Mouse (Mus musculus) liver, adult 2 months (tissue): ENCODE data around the gene Miga2. TPM values are rescaled to one million over a fixed set of nuclear protein-coding genes. Genes with fewer than 3 reads are reported as not detected.

Experiments
- DNase-seq: peaks from one replicate; pipeline ENCODE4 v3.0.0-alpha.2; 2011; ENCODE audit warnings: low read depth, low spot score; ENCODE audit errors: extremely low read depth
- H3K27ac ChIP-seq: fragments of 200-500 bp; replicated peaks from 2 replicates; pipeline ENCODE4 v1.5.1; 2012; ENCODE audit warnings: low read depth, mild to moderate bottlenecking, control low read depth, inconsistent platforms, low read length; ENCODE audit not compliant: insufficient read depth
- H3K27me3 ChIP-seq: fragments of 200-500 bp; 2 replicates; pipeline ENCODE4 v1.6.1; 2012; ENCODE audit warnings: mild to moderate bottlenecking, moderate library complexity, low read length, inconsistent platforms; ENCODE audit not compliant: control insufficient read depth, insufficient read depth
- H3K36me3 ChIP-seq: fragments of 200-500 bp; 2 replicates; pipeline ENCODE4 v1.6.1; 2012; ENCODE audit warnings: low read length, inconsistent platforms; ENCODE audit not compliant: control insufficient read depth, insufficient read depth
- H3K4me1 ChIP-seq: fragments of 200-500 bp; 2 replicates; pipeline ENCODE4 v1.6.1; 2011; ENCODE audit warnings: low read length; ENCODE audit not compliant: control insufficient read depth, insufficient read depth
- H3K4me3 ChIP-seq: fragments of 200-500 bp; 2 replicates; pipeline ENCODE4 v1.5.1; 2011; ENCODE audit warnings: low read depth, mild to moderate bottlenecking, control low read depth, low read length, moderate library complexity; ENCODE audit not compliant: insufficient read depth
- H3K79me2 ChIP-seq: fragments of 200-500 bp; 2 replicates; pipeline ENCODE4 v1.6.1; 2012; ENCODE audit warnings: inconsistent platforms, mild to moderate bottlenecking, low read length, moderate library complexity; ENCODE audit not compliant: control insufficient read depth, insufficient read depth
- H3K9ac ChIP-seq: fragments of 200-500 bp; 2 replicates; pipeline ENCODE4 v1.6.1; 2012; ENCODE audit warnings: low read depth, mild to moderate bottlenecking, control low read depth, inconsistent platforms, low read length
- CTCF ChIP-seq: fragments of 200-500 bp; IDR thresholded peaks from 2 replicates; pipeline ENCODE4 v1.5.1; 2011; ENCODE audit warnings: low read depth, low read length, control low read depth
- POLR2A ChIP-seq: fragments of 200-500 bp; IDR thresholded peaks from 2 replicates; pipeline ENCODE4 v1.6.1; 2011; ENCODE audit warnings: low read length, control low read depth; ENCODE audit not compliant: insufficient read depth; ENCODE audit errors: extremely low read depth
- WGBS: fragments of 180-500 bp; shearing (Covaris S2); methylation state at CpG from one replicate; pipeline ENCODE4 v1.1.7; 2018; 5-methylcytosine and 5-hydroxymethylcytosine counted together
- polyA plus RNA-seq: library from polyadenylated mRNA; depleted of rRNA; stranded (reverse); fragments of >200 nt; gene quantifications from 2 replicates; pipeline ENCODE4 v1.2.3, GENCODE M21; 2012; rRNA removed
- total RNA-seq: library from RNA; depleted of rRNA; stranded (reverse); fragments of >200 nt; gene quantifications from 2 replicates; pipeline ENCODE4 v1.2.3, GENCODE M21; 2014; rRNA removed

Miga2 gene
- total RNA-seq (30.7 and 37.2 TPM in 2 replicates), polyA plus RNA-seq (46.5 and 52.2 TPM in 2 replicates)

DNA sequence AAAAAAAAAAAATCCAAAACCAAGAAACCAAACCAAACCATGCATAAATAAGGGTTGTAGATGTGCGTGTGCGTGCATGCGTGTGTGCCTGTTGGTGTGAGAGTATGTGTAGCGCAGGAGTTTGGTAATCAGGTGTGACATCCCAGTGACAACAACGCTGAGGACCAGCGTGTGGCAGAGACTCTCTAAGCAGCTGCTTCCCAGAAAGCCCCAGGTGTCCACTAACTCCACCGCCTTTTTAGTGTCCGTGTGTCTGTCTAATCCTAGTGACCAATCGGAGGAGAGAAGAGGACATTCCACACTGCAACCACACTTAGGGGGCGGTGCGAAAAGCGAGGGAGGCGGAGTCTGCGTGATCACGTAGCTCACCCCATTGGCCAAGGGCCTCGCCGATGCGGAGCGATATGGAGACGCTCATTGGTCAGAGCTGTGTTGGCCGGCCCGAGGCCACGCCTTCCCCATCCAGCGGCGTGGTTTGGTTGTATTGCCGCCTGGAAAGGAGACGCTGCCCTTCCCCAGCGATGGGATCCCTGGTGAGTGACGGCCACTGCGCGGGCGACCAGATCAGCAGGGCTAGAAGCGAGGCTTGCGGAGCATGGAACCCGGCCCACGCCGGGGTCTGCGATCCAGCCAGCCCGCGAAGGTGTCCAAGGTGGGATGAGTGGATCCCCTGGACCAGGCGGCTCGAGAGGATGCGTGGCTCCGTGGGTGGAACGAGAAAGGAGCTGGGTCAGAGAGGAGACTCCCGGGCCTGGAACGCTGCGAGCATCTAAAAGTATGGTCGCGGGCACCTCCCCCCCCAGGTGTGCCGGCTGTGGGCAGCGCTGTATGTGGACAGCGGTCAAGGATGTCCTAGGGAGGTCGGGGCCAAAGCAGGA, at the start of gene Miga2:
Gene Miga2, plus strand, starts transcription at position 461 of the 878 bp plus-strand sequence.
- Histone ChIP-seq H3K9ac (peak within 1 kb of the TSS; percentile 77), H3K27ac (peak within 1 kb of the TSS; percentile 90), H3K4me1 (peaks cover 17% of the 10 kb centered on the region), H3K79me2 (peaks cover 14% of the 10 kb centered on the region; the same call in 1 of the 2 replicates), H3K36me3 (peaks cover 13% of the 10 kb centered on the region; the same call in 1 of the 2 replicates), H3K27me3 (no peaks in the 10 kb centered on the region), H3K4me3 (peak within 1 kb of the TSS; percentile 75)
- peak; percentile 98 for DNase-seq
- peak; percentile 94 for TF ChIP-seq POLR2A
- no peak for TF ChIP-seq CTCF
- under 1% methylated on average over 54 of the region's 54 CpGs for WGBS

DNA sequence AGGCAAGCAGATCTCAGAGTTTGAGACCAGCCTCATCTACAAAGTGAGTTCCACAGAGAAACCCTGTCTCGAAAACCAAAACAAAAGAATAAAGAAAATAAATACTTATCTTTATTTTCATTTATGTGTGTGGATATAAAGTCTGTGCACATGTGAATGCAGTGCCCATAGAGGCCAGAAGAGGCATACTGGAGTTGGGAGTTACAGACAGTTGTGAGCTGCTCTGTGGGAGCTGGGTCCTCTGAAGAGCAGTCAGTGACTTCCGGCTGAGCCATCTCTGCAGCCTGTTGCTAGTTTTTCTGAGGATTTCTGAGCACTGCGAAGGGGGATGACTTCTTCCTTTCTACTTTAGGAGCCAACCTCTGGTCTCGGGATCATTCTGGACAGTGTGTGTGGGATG, 47.9 kb upstream of the Miga2 start:
- Histone ChIP-seq H3K9ac (no peak overlapping the region), H3K27me3 (no peaks in the 10 kb centered on the region), H3K27ac (no peak overlapping the region), H3K4me1 (no peaks in the 10 kb centered on the region), H3K4me3 (no peak overlapping the region), H3K79me2 (no peaks in the 10 kb centered on the region), H3K36me3 (peaks cover 47% of the 10 kb centered on the region)
- TF ChIP-seq CTCF, result no peak
- TF ChIP-seq POLR2A, result no peak
- no peak for DNase-seq
- 94% methylated on average over 4 of the region's 4 CpGs for WGBS

DNA sequence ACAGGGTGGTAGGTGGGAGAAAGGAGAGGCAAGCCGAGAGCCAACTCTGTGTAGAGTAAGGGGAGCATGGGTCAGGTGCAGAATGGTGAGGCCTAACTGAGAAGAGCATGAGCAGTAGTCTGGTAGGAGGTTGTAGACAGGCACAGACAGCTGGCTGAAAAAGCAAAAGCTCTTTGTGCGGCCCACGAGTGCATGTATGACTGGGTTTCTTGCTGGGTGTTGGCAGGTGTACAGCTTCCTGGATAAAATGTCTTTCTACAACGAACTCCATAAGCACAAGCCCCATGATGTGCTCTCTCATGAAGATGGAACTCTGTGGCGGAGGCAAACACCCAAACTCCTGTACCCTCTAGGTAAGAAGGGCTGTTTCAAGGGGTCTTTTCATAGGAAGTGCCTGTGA, 47.1 kb upstream of the Miga2 start:
- H3K36me3 ChIP-seq, result peaks cover 45% of the 10 kb centered on the region

DNA sequence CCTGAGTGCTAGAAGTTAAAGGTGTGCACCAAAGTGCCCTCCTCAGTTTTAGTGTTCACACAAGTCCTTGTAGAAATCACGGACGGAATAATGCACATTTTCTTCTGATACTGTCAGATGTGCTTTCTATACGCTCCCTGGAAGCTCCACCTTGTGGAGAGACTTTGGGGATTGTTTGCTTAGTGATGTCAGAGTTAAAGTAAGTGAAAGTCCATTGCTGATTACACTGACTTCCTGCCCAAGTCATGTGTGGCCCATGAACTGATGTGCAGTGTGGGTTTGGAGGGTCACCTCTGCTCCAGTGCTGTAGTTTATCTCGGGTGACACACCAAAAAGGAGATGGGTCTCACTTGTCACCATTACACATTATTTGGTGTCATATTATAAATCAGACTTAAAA, 44.8 kb upstream of the Miga2 start:
- no peak overlapping the region for H3K4me3 ChIP-seq
- no peak for DNase-seq
- no peak overlapping the region for H3K27ac ChIP-seq
- no peak for TF ChIP-seq POLR2A
- no peak for TF ChIP-seq CTCF
- no peaks in the 10 kb centered on the region for H3K27me3 ChIP-seq
- peaks cover 41% of the 10 kb centered on the region for H3K36me3 ChIP-seq
- no peak overlapping the region for H3K9ac ChIP-seq
- WGBS, result 62% methylated on average over 4 of the region's 4 CpGs
- H3K4me1 ChIP-seq, result no peaks in the 10 kb centered on the region
- H3K79me2 ChIP-seq, result no peaks in the 10 kb centered on the region

More for the DNA sequence above, 47.1 kb upstream of the Miga2 start:
- Histone ChIP-seq H3K9ac (no peak overlapping the region), H3K4me3 (no peak overlapping the region), H3K79me2 (no peaks in the 10 kb centered on the region), H3K27ac (no peak overlapping the region), H3K4me1 (no peaks in the 10 kb centered on the region), H3K27me3 (no peaks in the 10 kb centered on the region)
- TF ChIP-seq POLR2A, result no peak
- no peak for TF ChIP-seq CTCF
- DNase-seq, result no peak
- 91% methylated on average over 5 of the region's 5 CpGs for WGBS

GRCm38 (mm10) chr2:30323111-30323510, 40.9 kb upstream of the Miga2 start:
- H3K27me3 ChIP-seq, result no peaks in the 10 kb centered on the region
- H3K79me2 ChIP-seq, result no peaks in the 10 kb centered on the region
- no peak overlapping the region for H3K27ac ChIP-seq
- H3K4me3 ChIP-seq, result no peak overlapping the region
- H3K4me1 ChIP-seq, result no peaks in the 10 kb centered on the region
- no peak for DNase-seq
- no peak overlapping the region for H3K9ac ChIP-seq
- H3K36me3 ChIP-seq, result peaks cover 42% of the 10 kb centered on the region
- 91% methylated on average over 7 of the region's 7 CpGs for WGBS
- no peak for TF ChIP-seq POLR2A
- TF ChIP-seq CTCF, result no peak

DNA sequence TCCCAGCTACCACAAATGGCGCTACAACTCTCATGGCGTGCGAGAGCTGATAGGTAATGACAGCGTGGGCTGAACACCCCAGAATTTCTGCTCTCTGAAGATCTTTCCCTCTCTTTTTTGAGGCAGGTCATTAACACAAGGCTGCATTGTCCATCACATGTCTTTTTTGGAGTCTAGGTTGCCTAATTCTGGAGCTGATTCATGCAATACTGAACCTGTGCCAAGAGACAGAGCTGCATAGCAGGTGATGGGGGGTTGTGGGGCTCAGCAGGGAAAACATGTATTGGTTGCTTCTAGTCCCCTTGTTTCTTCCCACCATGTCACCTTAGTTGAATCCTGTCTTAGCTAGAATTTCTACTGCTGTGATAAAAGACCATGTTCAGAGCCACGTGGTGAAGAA, 38.7 kb upstream of the Miga2 start:
- Histone ChIP-seq H3K4me3 (no peak overlapping the region), H3K79me2 (no peaks in the 10 kb centered on the region), H3K36me3 (peaks cover 42% of the 10 kb centered on the region), H3K27me3 (no peaks in the 10 kb centered on the region), H3K9ac (no peak overlapping the region), H3K27ac (no peak overlapping the region), H3K4me1 (no peaks in the 10 kb centered on the region)
- 95% methylated on average over 5 of the region's 5 CpGs for WGBS
- DNase-seq, result peak; percentile 21
- TF ChIP-seq CTCF (no peak), POLR2A (no peak)
